Mouse (Mus musculus) hindbrain, embryonic 13.5 days (tissue): Measurements from ENCODE around the gene Celf6. TPM values are rescaled to one million over a fixed set of nuclear protein-coding genes. Genes with fewer than 3 reads are reported as not detected.

Experiments used
- ATAC-seq: fragments of 200-750 bp; cut with Nextera tagmentation; 2 replicates; pipeline ENCODE4 v1.8.0; 2017; ENCODE audit warnings: moderate TSS enrichment; ENCODE audit not compliant: low FRiP score
- H3K27ac ChIP-seq: fragments of 300-500 bp; sonication (generic); 2 replicates; pipeline ENCODE4 v1.5.1; 2015; ENCODE audit warnings: inconsistent platforms, mild to moderate bottlenecking, moderate library complexity
- H3K27me3 ChIP-seq: fragments of 300-500 bp; sonication (generic); 2 replicates; pipeline ENCODE4 v1.6.1; 2015; ENCODE audit warnings: mild to moderate bottlenecking, inconsistent platforms
- H3K36me3 ChIP-seq: fragments of 300-500 bp; sonication (generic); 2 replicates; pipeline ENCODE4 v1.6.1; 2015; ENCODE audit warnings: mild to moderate bottlenecking, inconsistent platforms
- H3K4me1 ChIP-seq: fragments of 300-500 bp; sonication (generic); replicated peaks from 2 replicates; pipeline ENCODE4 v1.6.1; 2015; ENCODE audit warnings: inconsistent platforms
- H3K4me2 ChIP-seq: fragments of 300-500 bp; sonication (generic); 2 replicates; pipeline ENCODE4 v1.6.1; 2015; ENCODE audit warnings: inconsistent platforms, mild to moderate bottlenecking, moderate library complexity
- H3K4me3 ChIP-seq: fragments of 300-500 bp; sonication (generic); 2 replicates; pipeline ENCODE4 v1.5.1; 2015; ENCODE audit warnings: mild to moderate bottlenecking, inconsistent platforms
- H3K9ac ChIP-seq: fragments of 300-500 bp; sonication (generic); 2 replicates; pipeline ENCODE4 v1.6.1; 2015; ENCODE audit warnings: mild to moderate bottlenecking, inconsistent platforms
- H3K9me3 ChIP-seq: fragments of 300-500 bp; sonication (generic); 2 replicates; pipeline ENCODE4 v1.6.1; 2016; ENCODE audit warnings: inconsistent platforms
- WGBS: fragments of 180-500 bp; shearing (Covaris S2); methylation state at CpG from one replicate; pipeline ENCODE4 v1.1.7; 2015; 5-methylcytosine and 5-hydroxymethylcytosine counted together
- polyA plus RNA-seq: library from polyadenylated mRNA; unstranded; fragments of >200 nt; fragmentation: Nextera tagmentation; extraction: Ambion mirVana; gene quantifications from 2 replicates; pipeline ENCODE4 v1.2.1, GENCODE M21; 2015

Gene Celf6
- polyA plus RNA-seq, 1 experiment from 2014 or later, result 35.4 TPM

DNA sequence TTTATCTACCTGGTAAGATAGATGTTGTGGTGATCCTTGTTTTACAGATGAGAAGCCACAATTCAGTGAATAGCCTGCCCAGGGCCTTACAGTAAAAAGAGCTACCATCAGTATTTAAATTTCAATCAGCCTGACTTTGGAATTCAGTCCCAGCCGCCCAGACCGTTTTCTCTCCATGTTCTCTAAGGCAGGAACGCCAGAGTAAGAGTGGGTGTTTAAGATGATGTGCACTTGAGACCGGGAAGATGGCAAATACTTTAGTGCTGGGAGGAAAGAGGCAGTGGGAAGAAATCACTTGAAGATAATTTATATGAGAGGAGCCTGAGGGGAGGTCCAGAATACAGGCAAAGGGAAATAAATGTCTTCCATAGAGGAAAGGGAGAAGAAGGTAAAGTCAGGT, 27.6 kb upstream of the Celf6 start:
- Histone ChIP-seq H3K9ac (no peak overlapping the region), H3K4me3 (no peak overlapping the region), H3K27me3 (no peaks in the 10 kb centered on the region), H3K27ac (no peak overlapping the region), H3K9me3 (no peaks in the 10 kb centered on the region), H3K4me1 (no peaks in the 10 kb centered on the region), H3K4me2 (no peak overlapping the region), H3K36me3 (peaks cover 17% of the 10 kb centered on the region)
- no peak for ATAC-seq
- 88% methylated on average over 4 of the region's 4 CpGs for WGBS

DNA sequence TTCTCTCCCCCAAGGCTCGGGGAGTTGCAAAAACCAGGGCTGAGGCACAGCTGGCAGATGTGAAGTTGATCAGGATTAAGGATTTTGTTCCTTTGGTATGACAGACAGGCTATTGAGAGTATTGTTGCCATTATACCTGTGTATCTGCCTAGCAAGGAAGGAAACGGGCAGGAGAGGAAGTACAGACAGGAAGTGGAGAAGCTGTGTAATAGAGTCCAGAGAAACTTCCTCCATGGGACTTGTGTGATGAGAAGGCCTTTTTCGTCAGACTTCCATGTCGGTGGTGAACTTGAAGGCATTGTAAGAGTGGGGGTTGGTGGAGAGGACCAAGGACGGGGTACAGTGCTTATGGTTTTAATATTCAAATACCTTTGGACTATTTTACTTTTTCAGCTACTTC, 26.7 kb upstream of the Celf6 start:
- ATAC-seq, result no peak
- Histone ChIP-seq H3K4me3 (no peak overlapping the region), H3K27me3 (no peaks in the 10 kb centered on the region), H3K4me1 (no peaks in the 10 kb centered on the region), H3K9ac (no peak overlapping the region), H3K36me3 (peaks cover 24% of the 10 kb centered on the region), H3K9me3 (no peaks in the 10 kb centered on the region), H3K4me2 (no peak overlapping the region), H3K27ac (no peak overlapping the region)
- 85% methylated on average over 5 of the region's 5 CpGs for WGBS

DNA sequence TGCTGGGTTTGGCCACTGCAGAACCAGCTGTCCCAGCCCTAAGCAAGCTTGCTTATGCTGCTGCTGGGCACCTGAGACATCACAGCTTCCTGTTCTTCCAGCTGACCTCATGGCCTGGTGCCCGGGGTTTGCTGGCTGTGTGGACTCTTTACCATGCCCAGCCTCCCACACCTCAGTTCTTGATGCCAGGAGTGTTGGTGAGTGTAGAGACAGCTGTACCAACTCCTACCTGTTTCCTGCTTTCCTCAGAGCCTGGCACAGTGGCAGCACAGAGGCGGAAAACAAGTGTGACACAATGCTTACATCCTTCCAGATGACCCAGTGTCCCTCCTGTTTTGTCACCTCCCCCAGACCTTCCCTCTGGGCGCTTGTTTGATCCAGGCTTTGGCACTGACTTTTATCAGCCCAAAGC, 26.1 kb upstream of the Celf6 start:
- Histone ChIP-seq H3K36me3 (peaks cover 28% of the 10 kb centered on the region), H3K4me1 (no peaks in the 10 kb centered on the region), H3K4me2 (no peak overlapping the region), H3K4me3 (no peak overlapping the region), H3K9ac (no peak overlapping the region), H3K9me3 (no peaks in the 10 kb centered on the region), H3K27ac (no peak overlapping the region), H3K27me3 (no peaks in the 10 kb centered on the region)
- WGBS, result 89% methylated on average over 3 of the region's 3 CpGs
- no peak for ATAC-seq

DNA sequence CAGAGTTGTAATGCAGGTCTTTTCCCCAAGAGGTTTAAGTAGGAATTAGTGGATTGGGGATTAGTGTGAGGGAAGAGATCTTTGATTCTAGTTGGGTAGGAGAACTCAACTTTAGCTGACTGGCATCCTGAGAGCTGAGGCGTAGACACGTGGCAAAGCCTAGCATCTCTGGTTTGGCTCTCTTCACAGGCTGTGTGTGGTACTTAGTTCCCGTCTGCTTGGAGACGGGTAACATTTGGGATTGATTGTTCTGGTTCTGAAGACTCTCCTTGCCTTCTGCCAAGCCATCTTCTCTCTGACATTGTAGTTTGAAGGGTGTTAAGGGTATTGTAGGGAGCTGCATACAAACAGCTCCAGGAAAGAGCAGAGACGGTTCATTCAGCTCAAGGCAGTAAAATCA, 25.1 kb upstream of the Celf6 start:
- Histone ChIP-seq H3K27ac (no peak overlapping the region), H3K4me1 (no peaks in the 10 kb centered on the region), H3K4me3 (no peak overlapping the region), H3K36me3 (peaks cover 38% of the 10 kb centered on the region), H3K9ac (no peak overlapping the region), H3K9me3 (no peaks in the 10 kb centered on the region), H3K27me3 (no peaks in the 10 kb centered on the region), H3K4me2 (no peak overlapping the region)
- ATAC-seq, result no peak
- 93% methylated on average over 5 of the region's 5 CpGs for WGBS

DNA sequence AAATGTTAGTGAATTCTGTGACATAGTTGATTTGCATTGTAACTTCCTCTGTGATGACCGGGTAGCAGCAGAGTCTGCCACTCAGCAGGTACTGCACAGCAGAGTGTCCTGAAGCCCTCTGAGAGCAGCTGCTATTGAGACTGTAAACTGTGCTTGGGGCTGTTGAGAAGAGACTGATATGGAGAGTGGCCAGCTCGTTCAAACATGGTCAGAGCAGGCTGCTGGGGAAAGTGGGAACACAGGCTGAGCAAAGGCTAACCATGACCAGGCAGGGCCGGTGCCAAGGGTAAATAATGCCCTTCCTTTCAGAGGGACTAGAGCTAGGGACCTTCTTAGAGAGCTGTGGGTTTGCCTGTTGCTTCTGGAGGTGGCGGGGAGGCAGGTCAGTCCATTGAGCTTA, 24.0 kb upstream of the Celf6 start:
- H3K9me3 ChIP-seq, result no peaks in the 10 kb centered on the region
- no peaks in the 10 kb centered on the region for H3K4me1 ChIP-seq
- H3K9ac ChIP-seq, result no peak overlapping the region
- no peaks in the 10 kb centered on the region for H3K27me3 ChIP-seq
- no peak overlapping the region for H3K4me2 ChIP-seq
- H3K27ac ChIP-seq, result no peak overlapping the region
- ATAC-seq, result no peak
- no peak overlapping the region for H3K4me3 ChIP-seq
- WGBS, result 87% methylated on average over 4 of the region's 4 CpGs
- H3K36me3 ChIP-seq, result peaks cover 44% of the 10 kb centered on the region

DNA sequence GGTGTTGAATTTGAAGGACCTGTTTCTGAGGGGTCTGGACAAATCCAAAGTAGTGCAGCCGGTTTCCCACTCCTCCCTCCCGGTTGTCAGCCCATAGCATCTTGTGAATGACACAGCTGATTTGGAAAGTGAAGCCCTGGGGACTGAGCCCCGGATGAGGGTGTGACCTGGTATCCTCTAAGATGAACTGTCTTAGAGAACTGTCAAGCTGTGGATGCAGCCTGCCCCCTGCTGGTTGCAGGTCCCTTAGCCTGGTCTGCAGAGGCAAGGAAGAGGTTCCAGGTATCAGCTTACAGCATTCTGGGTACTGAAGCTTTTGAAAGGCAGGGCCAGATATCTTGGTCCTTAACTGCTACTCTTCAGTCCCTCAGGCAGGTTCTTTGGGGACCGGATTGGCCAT, 12.1 kb upstream of the Celf6 start:
- Histone ChIP-seq H3K4me1 (peaks cover 3% of the 10 kb centered on the region; the same call in 1 of the 2 replicates), H3K9ac (no peak overlapping the region), H3K4me2 (no peak overlapping the region), H3K27me3 (no peaks in the 10 kb centered on the region; the same call in 1 of the 2 replicates), H3K36me3 (peaks cover 53% of the 10 kb centered on the region), H3K4me3 (no peak overlapping the region), H3K9me3 (no peaks in the 10 kb centered on the region), H3K27ac (no peak overlapping the region)
- whole genome bisulfite sequencing, result 30% methylated on average over 4 of the region's 4 CpGs
- ATAC-seq, result no peak

DNA sequence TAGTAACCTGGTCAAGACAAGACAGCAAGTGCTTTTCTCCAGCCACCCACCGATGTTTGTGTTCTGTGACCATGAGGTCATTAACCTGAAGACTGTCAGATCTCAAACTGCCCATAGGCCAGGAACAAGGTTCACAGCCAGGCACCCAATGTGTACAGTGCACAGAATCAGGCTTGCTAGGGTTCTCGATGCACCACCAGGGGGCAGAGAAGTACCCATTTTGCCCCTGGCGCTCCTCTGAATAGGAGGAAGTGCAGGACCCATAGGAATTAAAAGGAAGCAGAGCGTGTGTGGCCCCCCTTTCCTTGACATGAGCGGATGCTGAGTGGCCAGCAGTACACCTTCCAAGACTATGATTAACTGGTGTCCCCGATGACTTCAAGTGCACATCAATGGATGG, 10.6 kb upstream of the Celf6 start:
- H3K36me3 ChIP-seq, result peaks cover 38% of the 10 kb centered on the region
- H3K9ac ChIP-seq, result no peak overlapping the region
- H3K4me3 ChIP-seq, result no peak overlapping the region
- H3K9me3 ChIP-seq, result no peaks in the 10 kb centered on the region
- no peak overlapping the region for H3K27ac ChIP-seq
- WGBS, result 34% methylated on average over 6 of the region's 6 CpGs
- H3K4me1 ChIP-seq, result peaks cover 3% of the 10 kb centered on the region; the same call in 1 of the 2 replicates
- H3K4me2 ChIP-seq, result no peak overlapping the region
- no peaks in the 10 kb centered on the region; the same call in 1 of the 2 replicates for H3K27me3 ChIP-seq
- ATAC-seq, result 0 out of 2 replicates have a peak, but pooled peaks have one; percentile 63

DNA sequence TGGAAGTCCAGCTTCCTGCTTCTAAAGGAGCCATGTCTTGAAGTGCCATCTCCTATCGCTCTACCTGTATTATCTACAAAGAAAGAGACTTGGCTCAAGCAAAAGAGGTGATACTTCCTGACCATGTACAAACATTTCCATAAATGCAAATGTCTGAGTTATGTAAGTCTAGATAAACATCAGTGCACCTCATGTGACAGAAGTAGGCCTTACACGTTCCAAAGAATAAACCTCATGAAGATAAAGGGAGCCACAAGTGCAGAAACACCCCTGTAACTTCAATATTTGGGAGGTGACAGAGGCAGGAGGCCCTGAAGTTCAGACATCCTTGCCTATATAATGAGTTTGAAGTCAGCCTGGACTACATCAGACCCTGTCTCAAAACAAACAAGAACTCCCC, 5.9 kb upstream of the Celf6 start:
- Histone ChIP-seq H3K4me2 (no peak overlapping the region), H3K4me1 (peaks cover 3% of the 10 kb centered on the region; the same call in 1 of the 2 replicates), H3K27ac (no peak overlapping the region), H3K4me3 (no peak overlapping the region), H3K9me3 (no peaks in the 10 kb centered on the region), H3K27me3 (peaks cover 16% of the 10 kb centered on the region), H3K9ac (no peak overlapping the region), H3K36me3 (no peaks in the 10 kb centered on the region)
- no peak for ATAC-seq
- 86% methylated on average over 2 of the region's 2 CpGs for WGBS

DNA sequence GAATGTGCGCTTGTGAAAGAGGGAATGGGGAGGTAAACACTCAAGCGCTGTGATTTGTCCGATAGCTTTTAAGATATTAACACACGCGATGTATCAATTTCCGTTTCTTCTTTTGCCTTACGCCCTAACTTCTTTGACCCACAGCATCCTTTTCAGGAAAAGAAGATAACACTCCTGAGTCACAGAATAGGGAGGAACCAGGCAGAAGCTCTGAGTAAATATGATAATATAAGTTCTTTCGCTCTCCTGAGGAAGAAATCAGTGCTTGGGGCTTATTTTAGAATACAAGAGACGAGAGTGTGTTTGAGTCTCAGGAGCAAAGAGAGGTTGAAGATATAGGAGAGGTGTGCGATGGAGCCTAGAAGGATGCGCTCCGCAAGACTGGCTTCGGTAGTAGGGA, 316 bp upstream of the Celf6 start:
- ATAC-seq, result no peak
- H3K4me2 ChIP-seq, result peak overlapping the region; percentile 64
- peak overlapping the region; percentile 56 for H3K4me3 ChIP-seq
- peak overlapping the region; percentile 58 for H3K27ac ChIP-seq
- no peaks in the 10 kb centered on the region for H3K36me3 ChIP-seq
- H3K4me1 ChIP-seq, result peaks cover 24% of the 10 kb centered on the region
- H3K9me3 ChIP-seq, result no peaks in the 10 kb centered on the region
- peak overlapping the region; percentile 58; the same call in 1 of the 2 replicates for H3K9ac ChIP-seq
- H3K27me3 ChIP-seq, result peaks cover 22% of the 10 kb centered on the region
- WGBS, result 12% methylated on average over 13 of the region's 13 CpGs

DNA sequence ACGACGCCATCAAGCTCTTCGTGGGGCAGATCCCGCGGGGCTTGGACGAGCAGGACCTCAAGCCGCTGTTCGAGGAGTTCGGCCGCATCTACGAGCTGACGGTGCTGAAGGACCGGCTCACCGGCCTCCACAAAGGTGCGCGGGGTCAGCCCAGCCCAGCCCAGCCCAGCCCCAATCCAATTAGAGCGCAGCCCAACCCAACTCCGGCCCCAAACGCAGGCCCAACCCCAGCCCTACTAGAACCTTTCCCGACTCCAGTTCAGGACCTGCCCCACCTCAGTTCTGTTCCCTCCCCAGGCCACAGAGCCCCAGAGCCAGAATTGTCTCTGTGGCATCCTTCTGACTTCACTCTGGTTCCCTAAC, 769 bp downstream of the Celf6 start:
- Histone ChIP-seq H3K4me2 (peak overlapping the region; percentile 64), H3K27me3 (peaks cover 29% of the 10 kb centered on the region), H3K27ac (peak overlapping the region; percentile 62), H3K4me1 (peaks cover 24% of the 10 kb centered on the region), H3K9me3 (no peaks in the 10 kb centered on the region), H3K4me3 (peak overlapping the region; percentile 56), H3K9ac (peak overlapping the region; percentile 78), H3K36me3 (no peaks in the 10 kb centered on the region)
- WGBS, result 0% methylated on average over 20 of the region's 20 CpGs
- no peak; the same call in 1 of the 2 replicates for ATAC-seq

DNA sequence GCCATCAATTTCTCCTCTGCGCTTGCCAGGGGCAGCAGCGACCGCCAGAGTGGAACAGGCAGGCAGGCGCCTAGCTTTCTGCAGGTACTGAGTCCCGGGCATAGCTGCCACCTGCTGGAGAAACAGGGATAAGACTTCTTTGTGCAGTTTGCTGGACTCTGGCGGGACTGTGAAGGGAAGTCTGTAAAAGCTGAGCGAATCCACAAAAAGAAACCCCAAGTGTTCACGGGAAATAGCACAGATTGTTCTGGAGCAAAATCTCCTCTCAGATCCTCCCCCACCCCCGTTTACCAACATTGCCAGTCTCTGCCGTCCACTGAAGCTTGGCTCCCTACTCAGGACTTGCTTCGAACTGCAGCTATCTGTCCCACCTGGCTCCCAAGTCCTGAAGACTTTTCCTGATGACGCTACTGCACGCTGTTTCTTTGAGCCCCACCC, 7.2 kb downstream of the Celf6 start:
- no peak overlapping the region for H3K4me3 ChIP-seq
- no peaks in the 10 kb centered on the region for H3K9me3 ChIP-seq
- H3K4me2 ChIP-seq, result peak overlapping the region; percentile 40
- no peak overlapping the region for H3K9ac ChIP-seq
- 9% methylated on average over 13 of the region's 13 CpGs for WGBS
- H3K4me1 ChIP-seq, result peaks cover 38% of the 10 kb centered on the region
- no peak overlapping the region for H3K27ac ChIP-seq
- H3K27me3 ChIP-seq, result peaks cover 30% of the 10 kb centered on the region
- no peaks in the 10 kb centered on the region for H3K36me3 ChIP-seq
- ATAC-seq, result 0 out of 2 replicates have a peak, but pooled peaks have one; percentile 29

DNA sequence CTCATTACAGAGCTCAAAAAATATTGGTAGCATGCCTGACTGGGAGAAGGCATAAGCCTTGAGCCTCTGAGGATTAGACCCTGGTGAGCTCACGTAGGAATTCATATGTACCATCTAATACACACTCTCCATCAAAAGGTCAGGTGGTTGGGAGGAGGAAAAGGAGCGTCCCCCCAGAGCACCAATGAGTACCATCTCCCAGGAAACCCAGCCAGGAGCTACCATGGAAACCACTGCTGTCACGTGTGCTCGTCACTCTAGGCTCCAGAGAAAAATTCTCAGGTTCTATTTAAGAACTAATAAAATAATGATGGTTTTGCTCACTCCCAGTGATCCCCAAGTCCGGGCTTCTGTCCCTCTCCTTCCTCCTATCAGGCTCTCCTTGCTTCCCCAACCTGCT, 10.5 kb downstream of the Celf6 start:
- no peak overlapping the region for H3K9ac ChIP-seq
- ATAC-seq, result peak; percentile 41; the same call in 1 of the 2 replicates
- 37% methylated on average over 5 of the region's 5 CpGs for WGBS
- H3K9me3 ChIP-seq, result no peaks in the 10 kb centered on the region
- peaks cover 27% of the 10 kb centered on the region for H3K27me3 ChIP-seq
- no peak overlapping the region for H3K4me3 ChIP-seq
- peak overlapping the region; percentile 87 for H3K27ac ChIP-seq
- peak overlapping the region; percentile 44 for H3K4me2 ChIP-seq
- peaks cover 5% of the 10 kb centered on the region; the same call in 1 of the 2 replicates for H3K36me3 ChIP-seq
- peaks cover 39% of the 10 kb centered on the region for H3K4me1 ChIP-seq
